ENCODE assay signal across 14 mouse cellular contexts in the genomic region with DNA sequence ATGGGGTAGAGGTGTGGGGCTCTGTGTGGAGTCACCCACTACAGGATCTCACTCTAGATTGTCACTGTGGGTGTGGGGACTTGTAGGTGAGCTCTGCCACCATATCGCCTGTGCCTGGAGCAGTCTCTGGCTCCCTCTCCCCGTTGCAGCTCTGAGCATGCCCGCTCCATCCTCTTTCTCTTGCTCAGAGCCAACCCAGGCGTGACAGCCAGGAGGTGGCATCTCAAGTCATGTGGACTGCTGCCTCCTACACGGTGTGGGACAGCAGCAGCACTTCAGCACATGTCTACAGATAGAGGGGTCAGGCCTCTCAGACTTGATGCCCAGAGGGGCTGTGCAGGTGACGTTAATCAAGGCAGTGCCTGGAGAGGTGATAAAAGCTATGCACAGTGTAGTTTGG. TPM values are rescaled to one million over a fixed set of nuclear protein-coding genes. Genes with fewer than 3 reads are reported as not detected.
A peak's percentile ranks its signal among the peaks of the same experiment; 100 is the strongest.
DNase-seq lines count a peak whose midpoint lies in the region; ATAC-seq and TF ChIP-seq lines count a peak whose summit lies in the region.
"Had no signal": no experiment of that assay in that cellular context is flagged by ENCODE, and none has a peak within 500 bp of the region (broad histone marks: within the 10 kb centered on the region; RNA-seq: fewer than 3 reads in every experiment).

No protein-coding gene starts in this region.

- intact Hi-C loops in heart, postnatal 25 days (cut with DNase I): no loop called here

- H3K9ac ChIP-seq in forebrain, embryonic 11.5 days (ENCODE audit: low read length): no peak overlapping the region
- no peak overlapping the region for H3K9ac ChIP-seq in lung, embryonic 14.5 days
- H3K9ac ChIP-seq in embryonic facial prominence, embryonic 12.5 days: no peak overlapping the region
- H3K9ac ChIP-seq in hindbrain, postnatal 0 days (replicated peaks; ENCODE audit: low read length): no peak overlapping the region
- no peak overlapping the region for H3K9ac ChIP-seq in liver, postnatal 0 days (replicated peaks)
- H3K9ac ChIP-seq: forebrain, postnatal 0 days; heart, embryonic 13.5 days; liver, embryonic 12.5 days; midbrain, embryonic 12.5 days had no signal

- no peak for ATAC-seq in forebrain, embryonic 11.5 days (replicated peaks; ENCODE audit: low FRiP score)
- peak; percentile 15; the same call in 1 of the 2 replicates for ATAC-seq in lung, embryonic 14.5 days (ENCODE audit: insufficient read depth)
- no peak for ATAC-seq in embryonic facial prominence, embryonic 12.5 days (ENCODE audit: insufficient number of reproducible peaks, insufficient read depth, low FRiP score, low TSS enrichment)
- peak; percentile 37; the same call in 1 of the 2 replicates for ATAC-seq in hindbrain, postnatal 0 days
- ATAC-seq in liver, postnatal 0 days: no peak
- ATAC-seq: forebrain, postnatal 0 days; liver, embryonic 12.5 days had no signal

- no peak overlapping the region for H3K4me3 ChIP-seq in forebrain, embryonic 10.5 days
- H3K4me3 ChIP-seq in forebrain, embryonic 11.5 days (ENCODE audit: low read depth, low read length): no peak overlapping the region
- no peak overlapping the region for H3K4me3 ChIP-seq in lung, embryonic 14.5 days (ENCODE audit: low read depth, low read length)
- H3K4me3 ChIP-seq in embryonic facial prominence, embryonic 12.5 days: no peak overlapping the region
- no peak overlapping the region for H3K4me3 ChIP-seq in hindbrain, postnatal 0 days (ENCODE audit: low read length)
- no peak overlapping the region for H3K4me3 ChIP-seq in liver, postnatal 0 days (ENCODE audit: low read depth, low read length)
- H3K4me3 ChIP-seq: heart, embryonic 13.5 days; liver, embryonic 12.5 days; midbrain, embryonic 12.5 days had no signal

- H3K9me3 ChIP-seq in forebrain, embryonic 10.5 days: no peaks in the 10 kb centered on the region
- H3K9me3 ChIP-seq in forebrain, embryonic 11.5 days (ENCODE audit: control insufficient read depth, low read length): no peaks in the 10 kb centered on the region
- no peaks in the 10 kb centered on the region for H3K9me3 ChIP-seq in lung, embryonic 14.5 days (ENCODE audit: low read depth, low read length)
- no peaks in the 10 kb centered on the region for H3K9me3 ChIP-seq in embryonic facial prominence, embryonic 12.5 days
- no peaks in the 10 kb centered on the region for H3K9me3 ChIP-seq in hindbrain, postnatal 0 days (ENCODE audit: low read length)
- H3K9me3 ChIP-seq in liver, postnatal 0 days (ENCODE audit: low read length): no peaks in the 10 kb centered on the region
- H3K9me3 ChIP-seq: heart, embryonic 13.5 days; liver, embryonic 12.5 days; midbrain, embryonic 12.5 days had no signal

- no peak for TF ChIP-seq CTCF in lung, embryonic 14.5 days (IDR thresholded peaks at IDR 0.05; ENCODE audit: low read depth)
- TF ChIP-seq CTCF in hindbrain, postnatal 0 days (IDR thresholded peaks at IDR 0.05; ENCODE audit: low read depth): no peak
- TF ChIP-seq CTCF in liver, postnatal 0 days (IDR thresholded peaks at IDR 0.05; ENCODE audit: low read depth): no peak

- H3K36me3 ChIP-seq in forebrain, embryonic 10.5 days (replicated peaks): no peaks in the 10 kb centered on the region
- no peaks in the 10 kb centered on the region for H3K36me3 ChIP-seq in forebrain, embryonic 11.5 days (ENCODE audit: control insufficient read depth, insufficient read depth, low read length)
- H3K36me3 ChIP-seq in lung, embryonic 14.5 days (ENCODE audit: insufficient read depth): no peaks in the 10 kb centered on the region
- no peaks in the 10 kb centered on the region for H3K36me3 ChIP-seq in embryonic facial prominence, embryonic 12.5 days
- no peaks in the 10 kb centered on the region for H3K36me3 ChIP-seq in hindbrain, postnatal 0 days (ENCODE audit: insufficient read depth, low read length)
- H3K36me3 ChIP-seq in liver, postnatal 0 days (replicated peaks; ENCODE audit: insufficient read depth, low read length): no peaks in the 10 kb centered on the region
- H3K36me3 ChIP-seq: heart, embryonic 13.5 days; liver, embryonic 12.5 days; midbrain, embryonic 12.5 days had no signal

- no peak overlapping the region for H3K4me2 ChIP-seq in forebrain, embryonic 11.5 days (ENCODE audit: low read depth, low read length, severe bottlenecking)
- no peak overlapping the region for H3K4me2 ChIP-seq in lung, embryonic 14.5 days
- H3K4me2 ChIP-seq in embryonic facial prominence, embryonic 12.5 days (replicated peaks): no peak overlapping the region
- H3K4me2 ChIP-seq in hindbrain, postnatal 0 days (ENCODE audit: low read depth, low read length): no peak overlapping the region
- H3K4me2 ChIP-seq in liver, postnatal 0 days (ENCODE audit: low read depth, low read length): no peak overlapping the region
- H3K4me2 ChIP-seq: heart, embryonic 13.5 days; liver, embryonic 12.5 days; midbrain, embryonic 12.5 days had no signal

- DNase-seq in forebrain, embryonic 10.5 days (ENCODE audit: extremely low spot score, low spot score): no peak
- DNase-seq in forebrain, embryonic 11.5 days (ENCODE audit: low spot score): no peak
- DNase-seq in lung, embryonic 14.5 days: no peak
- DNase-seq in lung, postnatal 25 days (ENCODE audit: low spot score): no peak
- no peak for DNase-seq in hindbrain, postnatal 0 days (ENCODE audit: low spot score)
- no peak for DNase-seq in liver, postnatal 0 days
- no peak for DNase-seq in heart, postnatal 25 days (ENCODE audit: low spot score)
- DNase-seq: adrenal gland, adult 2 months; forebrain, postnatal 0 days; gastrocnemius, postnatal 25 days had no signal

- peaks cover 57% of the 10 kb centered on the region for H3K4me1 ChIP-seq in forebrain, embryonic 10.5 days
- H3K4me1 ChIP-seq in forebrain, embryonic 11.5 days (replicated peaks; ENCODE audit: control insufficient read depth, insufficient read depth, low read length): peaks cover 7% of the 10 kb centered on the region
- H3K4me1 ChIP-seq in lung, embryonic 14.5 days (ENCODE audit: insufficient read depth): peaks cover 16% of the 10 kb centered on the region
- H3K4me1 ChIP-seq in embryonic facial prominence, embryonic 12.5 days: peaks cover 55% of the 10 kb centered on the region
- H3K4me1 ChIP-seq in hindbrain, postnatal 0 days (ENCODE audit: insufficient read depth, low read length): peaks cover 17% of the 10 kb centered on the region
- peaks cover 7% of the 10 kb centered on the region; the same call in 1 of the 2 replicates for H3K4me1 ChIP-seq in liver, postnatal 0 days (ENCODE audit: insufficient read depth)

- H3K27me3 ChIP-seq in forebrain, embryonic 10.5 days (ENCODE audit: poor library complexity, severe bottlenecking): no peaks in the 10 kb centered on the region
- no peaks in the 10 kb centered on the region for H3K27me3 ChIP-seq in forebrain, embryonic 11.5 days (ENCODE audit: control insufficient read depth, insufficient read depth, low read length)
- H3K27me3 ChIP-seq in lung, embryonic 14.5 days (ENCODE audit: insufficient read depth, low read length): no peaks in the 10 kb centered on the region
- no peaks in the 10 kb centered on the region for H3K27me3 ChIP-seq in embryonic facial prominence, embryonic 12.5 days
- H3K27me3 ChIP-seq in hindbrain, postnatal 0 days (ENCODE audit: insufficient read depth, low read length): no peaks in the 10 kb centered on the region
- no peaks in the 10 kb centered on the region for H3K27me3 ChIP-seq in liver, postnatal 0 days (ENCODE audit: insufficient read depth, low read length)
- H3K27me3 ChIP-seq: liver, embryonic 12.5 days; midbrain, embryonic 12.5 days had no signal

- peak overlapping the region; percentile 61; the same call in 1 of the 2 replicates for H3K27ac ChIP-seq in forebrain, embryonic 10.5 days
- H3K27ac ChIP-seq in forebrain, embryonic 11.5 days (ENCODE audit: low read depth, low read length): no peak overlapping the region
- no peak overlapping the region for H3K27ac ChIP-seq in lung, embryonic 14.5 days (ENCODE audit: low read depth)
- H3K27ac ChIP-seq in embryonic facial prominence, embryonic 12.5 days: peak overlapping the region; percentile 18; the same call in 1 of the 2 replicates
- no peak overlapping the region for H3K27ac ChIP-seq in hindbrain, postnatal 0 days
- no peak overlapping the region for H3K27ac ChIP-seq in liver, postnatal 0 days (ENCODE audit: low read depth)
- H3K27ac ChIP-seq: heart, embryonic 13.5 days; liver, embryonic 12.5 days had no signal

- WGBS in forebrain, embryonic 10.5 days: 78% methylated on average over 6 of the region's 6 CpGs
- 74% methylated on average over 6 of the region's 6 CpGs for WGBS in forebrain, embryonic 11.5 days
- 49% methylated on average over 6 of the region's 6 CpGs for WGBS in lung, embryonic 14.5 days
- 56% methylated on average over 6 of the region's 6 CpGs for WGBS in embryonic facial prominence, embryonic 12.5 days
- 49% methylated on average over 6 of the region's 6 CpGs for WGBS in hindbrain, postnatal 0 days
- WGBS in liver, postnatal 0 days (ENCODE audit: insufficient replicate concordance): 58% methylated on average over 6 of the region's 6 CpGs

- TF ChIP-seq EP300 in liver, postnatal 0 days (IDR thresholded peaks at IDR 0.05; ENCODE audit: low read depth): no peak

RNA-seq across cellular contexts. Expression of a gene that starts 57.4 kb away (rescaled TPM):
- 18.0 and 24.2 TPM in 2 replicates for polyA plus RNA-seq in forebrain, embryonic 10.5 days (2016; fragmentation: Nextera tagmentation; extraction: Ambion mirVana)
- polyA plus RNA-seq in forebrain, embryonic 11.5 days (2014; fragmentation: Nextera tagmentation; extraction: Ambion mirVana): 10.3 TPM in 2 replicates
- 1.6 and 2.1 TPM in 2 replicates for polyA plus RNA-seq in lung, embryonic 14.5 days (2014; fragmentation: Nextera tagmentation; extraction: Ambion mirVana)
- polyA plus RNA-seq in embryonic facial prominence, embryonic 12.5 days (2016; fragmentation: Nextera tagmentation; extraction: Ambion mirVana): 22.5 and 23.5 TPM in 2 replicates
- 12.1 and 20.1 TPM in 2 replicates for total RNA-seq in hindbrain, postnatal 0 days (2014; rRNA removed)
- polyA plus RNA-seq in hindbrain, postnatal 0 days (2015; fragmentation: Nextera tagmentation; extraction: Ambion mirVana): 9.9 and 10.0 TPM in 2 replicates
- polyA plus RNA-seq in liver, postnatal 0 days (2015; fragmentation: Nextera tagmentation; extraction: Ambion mirVana): 0.20 and 0.25 TPM in 2 replicates
- 1 to 10 TPM; 1.4 to 1.8 TPM for total RNA-seq in heart, postnatal 25 days (2021)

Comparison
In these comparisons a context has a peak if more than half of its experiments do, and no peak if none do; other contexts are left out.
1. H3K27ac ChIP-seq: peak in forebrain, embryonic 10.5 days (single experiment) and embryonic facial prominence, embryonic 12.5 days (single experiment); none in forebrain, embryonic 11.5 days (single experiment), lung, embryonic 14.5 days (single experiment), hindbrain, postnatal 0 days (single experiment) and liver, postnatal 0 days (single experiment).
2. ATAC-seq: peak in lung, embryonic 14.5 days (single experiment) and hindbrain, postnatal 0 days (single experiment); none in forebrain, embryonic 11.5 days (single experiment), embryonic facial prominence, embryonic 12.5 days (single experiment) and liver, postnatal 0 days (single experiment).